Mouse (Mus musculus) lung, postnatal 36 days (tissue): ENCODE measurements at regions not wholly inside any gene's neighbourhood (a gene's known extent, or its start where the extent isn't known, plus 50 kb on each side); places are given as distances from the start of the nearest gene placed in this dataset.
A peak's percentile ranks its signal among the peaks of the same experiment; 100 is the strongest.

Experiments
- DNase-seq: peaks from one replicate; pipeline ENCODE4 v3.0.0; 2022; ENCODE audit warnings: mixed read lengths

DNA sequence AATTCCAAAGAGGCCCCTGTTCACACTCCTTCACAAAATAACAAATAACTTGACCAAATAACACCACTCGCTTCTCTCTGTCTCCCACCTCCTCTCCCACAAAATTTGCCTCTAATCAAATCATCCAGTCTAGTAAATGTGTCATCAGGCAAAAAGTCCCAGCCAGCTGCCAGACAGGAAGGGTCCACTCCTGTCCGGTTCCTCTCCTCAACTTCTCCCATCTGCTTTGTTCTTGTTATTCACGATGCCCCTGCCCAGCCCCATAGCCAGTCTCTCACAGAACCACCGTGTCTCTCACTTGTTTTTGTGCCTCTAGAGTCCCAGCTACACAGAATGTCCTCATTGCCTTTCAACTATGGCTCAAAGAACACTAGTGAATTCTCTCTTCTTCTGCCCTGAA is 53.8 kb downstream of the Ch25h start:
- no peak for DNase-seq

DNA sequence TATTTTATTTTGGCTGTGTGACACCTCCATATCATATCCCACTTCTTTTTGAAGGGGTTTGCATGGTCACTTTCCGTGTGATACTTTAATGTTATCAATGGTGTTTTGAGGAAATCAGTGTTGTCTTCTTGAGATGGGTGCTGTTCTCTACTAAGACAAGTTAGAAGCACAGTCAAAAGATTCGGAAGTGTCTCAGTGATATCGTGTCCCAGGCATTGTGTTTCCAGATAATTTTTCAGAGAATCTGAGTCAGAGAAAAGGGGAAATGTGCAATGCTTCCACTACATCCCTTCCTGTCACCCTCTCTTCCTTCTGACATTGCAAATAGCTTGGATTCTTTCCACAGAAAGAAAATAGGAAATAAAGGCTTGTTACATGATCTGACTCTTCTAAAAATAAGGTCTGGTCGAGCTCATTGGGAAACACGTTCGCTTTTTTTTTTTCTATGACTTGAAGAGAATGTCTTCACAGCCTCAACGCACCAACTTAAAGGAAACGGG is 54.6 kb downstream of the Ch25h start:
- DNase-seq: no peak

DNA sequence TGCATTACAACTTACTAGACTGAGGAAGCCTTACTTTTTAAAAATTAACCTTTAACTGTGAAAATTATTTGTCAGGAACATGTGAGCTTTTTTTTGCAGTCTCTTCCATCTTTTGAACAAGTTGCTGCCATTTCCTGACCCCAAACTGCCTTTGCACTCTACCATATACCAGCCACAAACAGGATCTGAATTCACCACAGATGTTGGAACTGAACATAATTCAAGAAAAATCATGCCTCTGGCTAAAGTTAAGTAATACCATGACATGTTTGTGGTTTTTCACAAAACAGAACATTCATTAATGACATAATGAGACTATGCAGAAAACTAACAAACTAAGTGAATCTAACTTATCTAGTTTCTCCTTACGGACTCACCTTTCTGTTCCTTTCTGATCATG is 67.8 kb downstream of the Ch25h start:
- DNase-seq: no peak

DNA sequence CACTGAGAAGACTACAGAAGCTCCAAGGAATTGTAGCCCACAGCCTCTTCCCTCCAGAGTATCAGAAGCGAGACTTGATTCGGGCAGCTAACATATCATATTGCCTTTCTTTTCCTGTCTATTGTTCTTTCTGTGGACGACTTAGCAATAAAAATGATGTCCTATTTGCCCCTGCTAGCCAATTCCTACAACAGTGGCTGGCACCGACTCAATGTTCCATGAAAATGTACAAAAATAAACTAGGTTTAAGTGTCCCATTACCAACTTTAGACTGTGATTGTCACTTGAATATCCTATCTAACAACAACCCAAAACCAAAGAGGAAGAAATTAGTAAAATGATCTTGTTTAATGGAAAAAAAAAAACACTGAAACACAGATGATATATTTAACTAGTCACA is 68.3 kb downstream of the Ch25h start:
- no peak for DNase-seq

DNA sequence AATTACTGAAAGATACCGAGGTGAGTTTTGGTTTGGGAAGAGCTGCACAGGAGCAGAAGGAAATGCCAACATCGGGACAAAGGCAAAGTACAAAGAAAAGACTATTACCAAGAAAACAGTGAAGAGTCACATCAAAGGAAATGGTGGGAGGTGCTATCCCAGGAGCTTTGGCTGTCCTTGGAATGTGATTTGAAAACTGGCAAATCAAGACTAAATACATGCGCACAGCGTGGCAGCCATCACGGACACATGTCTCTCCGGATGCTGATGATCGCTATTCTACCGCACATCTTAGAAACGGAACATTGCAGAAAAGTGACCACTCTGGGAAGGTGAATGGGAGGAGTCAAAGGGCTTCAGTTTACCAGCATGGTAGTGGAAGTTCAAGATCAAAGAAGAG is 78.7 kb downstream of the Ch25h start:
- no peak for DNase-seq

DNA sequence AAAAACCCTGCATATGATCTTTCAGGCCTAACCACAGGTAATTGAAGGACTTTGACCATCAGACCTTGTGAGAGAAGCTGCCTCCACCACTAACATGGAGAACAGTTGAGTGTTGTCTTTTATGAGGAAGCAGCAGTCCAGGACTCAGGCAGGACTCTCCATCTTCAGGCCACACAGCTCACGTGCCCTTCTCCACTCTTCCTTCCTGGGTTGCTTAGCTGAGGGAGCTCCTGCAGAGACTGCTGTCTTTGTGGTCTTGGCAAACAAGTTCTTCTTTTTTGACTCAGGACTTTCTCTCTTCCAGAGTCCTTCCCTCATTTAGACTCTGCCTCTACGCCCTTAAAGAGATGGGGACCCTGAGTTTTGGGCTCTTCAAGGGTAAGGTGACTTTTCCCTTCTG is 85.0 kb downstream of the Ch25h start:
- DNase-seq: peak; percentile 42

DNA sequence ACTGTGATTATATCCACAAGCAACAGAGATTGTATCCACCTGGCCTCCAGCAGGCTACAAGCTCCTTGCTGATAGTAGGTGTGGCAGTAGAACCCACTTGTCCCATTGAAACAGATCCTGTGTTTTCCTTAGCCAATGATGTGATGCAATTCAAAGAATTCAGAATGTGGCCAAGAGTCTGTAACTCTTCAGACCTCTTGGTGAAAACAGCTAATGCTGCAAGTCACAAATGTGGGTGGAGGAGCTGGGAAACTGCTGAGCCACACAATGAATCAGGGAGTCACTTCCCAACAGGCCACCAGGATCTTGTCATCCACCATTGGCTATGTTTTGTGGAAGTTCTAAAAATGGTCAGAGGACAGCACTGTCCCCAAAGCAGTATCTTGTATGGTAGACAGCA is 92.1 kb downstream of the Fas start:
- DNase-seq: peak; percentile 65
